Mouse (Mus musculus) limb, embryonic 14.5 days (tissue): ENCODE results near the gene BC025446. TPM values are rescaled to one million over a fixed set of nuclear protein-coding genes. Genes with fewer than 3 reads are reported as not detected.
"Not testable (repeated sequence)": the region's sequence is repeated elsewhere in the genome, so short reads cannot be mapped to it uniquely, and the experiment has no call there.

ENCODE experiments used
- ATAC-seq: fragments of 200-750 bp; cut with Nextera tagmentation; 2 replicates; pipeline ENCODE4 v1.8.0; 2017; ENCODE audit warnings: low read depth, moderate number of reproducible peaks, moderate TSS enrichment; ENCODE audit not compliant: low FRiP score
- DNase-seq: peaks from one replicate; pipeline ENCODE4 v3.0.0-alpha.2; 2015; ENCODE audit warnings: low spot score
- H3K27ac ChIP-seq: fragments of 300-500 bp; sonication (generic); replicated peaks from 2 replicates; pipeline ENCODE4 v1.5.1; 2014; ENCODE audit warnings: low read depth, mild to moderate bottlenecking, low read length, moderate library complexity, mixed read lengths
- H3K27me3 ChIP-seq: fragments of 300-500 bp; sonication (generic); 2 replicates; pipeline ENCODE4 v1.6.1; 2014; ENCODE audit warnings: low read length, mixed read lengths; ENCODE audit not compliant: control insufficient read depth, insufficient read depth
- H3K36me3 ChIP-seq: fragments of 300-500 bp; sonication (generic); 2 replicates; pipeline ENCODE4 v1.6.1; 2014; ENCODE audit warnings: mild to moderate bottlenecking, low read length, moderate library complexity, mixed read lengths; ENCODE audit not compliant: control insufficient read depth, insufficient read depth
- H3K4me1 ChIP-seq: fragments of 300-500 bp; sonication (generic); 2 replicates; pipeline ENCODE4 v1.6.1; 2014; ENCODE audit warnings: antibody characterized with exemption, low read length, mixed read lengths; ENCODE audit not compliant: control insufficient read depth, insufficient read depth
- H3K4me2 ChIP-seq: fragments of 300-500 bp; sonication (generic); replicated peaks from 2 replicates; pipeline ENCODE4 v1.6.1; 2014; ENCODE audit warnings: low read depth, mild to moderate bottlenecking, low read length, moderate library complexity; ENCODE audit not compliant: severe bottlenecking
- H3K4me3 ChIP-seq: fragments of 300-500 bp; sonication (generic); replicated peaks from 2 replicates; pipeline ENCODE4 v1.5.1; 2014; ENCODE audit warnings: low read length
- H3K9ac ChIP-seq: fragments of 300-500 bp; sonication (generic); 2 replicates; pipeline ENCODE4 v1.6.1; 2014; ENCODE audit warnings: mild to moderate bottlenecking, low read depth, low read length, moderate library complexity; ENCODE audit not compliant: severe bottlenecking
- H3K9me3 ChIP-seq: fragments of 300-500 bp; sonication (generic); 2 replicates; pipeline ENCODE4 v1.6.1; 2016; ENCODE audit warnings: low read length; ENCODE audit not compliant: control insufficient read depth
- POLR2A ChIP-seq: fragments of 200-500 bp; IDR thresholded peaks from 2 replicates; pipeline ENCODE4 v1.8.0; 2012; ENCODE audit warnings: inconsistent platforms, mild to moderate bottlenecking, moderate library complexity, borderline replicate concordance; ENCODE audit not compliant: insufficient read depth, insufficient read length; ENCODE audit errors: extremely low read depth
- WGBS: fragments of 180-500 bp; shearing (Covaris S2); extraction: QIAGEN DNeasy Blood & Tissue Kit; methylation state at CpG from one replicate; pipeline ENCODE4 v1.1.7; 2014; 5-methylcytosine and 5-hydroxymethylcytosine counted together
- polyA plus RNA-seq, 2 experiments: library from polyadenylated mRNA; depleted of rRNA in 1 of 2; stranded (reverse) in 1 of 2; unstranded in 1 of 2; fragments of >200 nt; fragmentation: Nextera tagmentation in 1 of 2; extraction: Ambion mirVana in 1 of 2; gene quantifications; 2 replicates each; pipeline versions ENCODE4 v1.2.1 to v1.2.3; 2012 to 2014

Gene BC025446
- polyA plus RNA-seq (2012; rRNA removed) (not detected in 2 replicates), polyA plus RNA-seq (2014; fragmentation: Nextera tagmentation; extraction: Ambion mirVana) (not detected in 2 replicates)

- no peaks in the 10 kb centered on the region for H3K4me1 ChIP-seq
- no peak within 1 kb of the TSS for H3K4me2 ChIP-seq
- no peaks in the 10 kb centered on the region for H3K36me3 ChIP-seq
- ATAC-seq (no peak), DNase-seq (no peak)
- no peak within 1 kb of the TSS for H3K9ac ChIP-seq
- no peak within 1 kb of the TSS for H3K27ac ChIP-seq
- WGBS, result 74% methylated on average over 7 of the region's 7 CpGs
- no peaks in the 10 kb centered on the region for H3K9me3 ChIP-seq
- TF ChIP-seq POLR2A, result no peak
- no peaks in the 10 kb centered on the region for H3K27me3 ChIP-seq
- H3K4me3 ChIP-seq, result no peak within 1 kb of the TSS
Measured at GRCm38 (mm10) chr15:75215778-75216691, at the start of gene BC025446. TSS of gene BC025446 (plus strand) at chr15:75216376.

- H3K4me1 ChIP-seq, result no peaks in the 10 kb centered on the region
- H3K36me3 ChIP-seq, result no peaks in the 10 kb centered on the region
- DNase-seq, result peak; percentile 11
- no peak for ATAC-seq
- 52% methylated on average over 1 of the region's 1 CpGs for whole genome bisulfite sequencing
- TF ChIP-seq POLR2A, result no peak
- no peak overlapping the region for H3K9ac ChIP-seq
- no peak overlapping the region for H3K27ac ChIP-seq
- H3K4me2 ChIP-seq, result no peak overlapping the region
- H3K27me3 ChIP-seq, result no peaks in the 10 kb centered on the region
- H3K9me3 ChIP-seq, result no peaks in the 10 kb centered on the region
- H3K4me3 ChIP-seq, result no peak overlapping the region
Measured at GRCm38 (mm10) chr15:75175506-75175905, 40.7 kb upstream of the BC025446 start.

- no peaks in the 10 kb centered on the region for H3K9me3 ChIP-seq
- ATAC-seq (no peak), DNase-seq (no peak)
- no peak overlapping the region for H3K27ac ChIP-seq
- H3K9ac ChIP-seq, result no peak overlapping the region
- no peaks in the 10 kb centered on the region for H3K4me1 ChIP-seq
- H3K36me3 ChIP-seq, result no peaks in the 10 kb centered on the region
- no peak for TF ChIP-seq POLR2A
- H3K27me3 ChIP-seq, result no peaks in the 10 kb centered on the region
- 35% methylated on average over 2 of the region's 2 CpGs for WGBS
- no peak overlapping the region for H3K4me3 ChIP-seq
- no peak overlapping the region for H3K4me2 ChIP-seq
Measured at GRCm38 (mm10) chr15:75186291-75186690, 29.9 kb upstream of the BC025446 start.

GRCm38 (mm10) chr15:75189116-75189515 is 27.1 kb upstream of the BC025446 start:
- ATAC-seq (no peak), DNase-seq (peak; percentile 3)
- Histone ChIP-seq H3K9ac (no peak overlapping the region), H3K4me2 (no peak overlapping the region), H3K4me1 (no peaks in the 10 kb centered on the region), H3K27me3 (no peaks in the 10 kb centered on the region), H3K27ac (no peak overlapping the region), H3K4me3 (no peak overlapping the region), H3K9me3 (no peaks in the 10 kb centered on the region), H3K36me3 (no peaks in the 10 kb centered on the region)
- whole genome bisulfite sequencing, result 58% methylated on average over 2 of the region's 2 CpGs
- TF ChIP-seq POLR2A, result no peak

GRCm38 (mm10) chr15:75190560-75190959 is 25.6 kb upstream of the BC025446 start:
- not testable (repeated sequence) for H3K36me3 ChIP-seq, H3K4me3 ChIP-seq, H3K9me3 ChIP-seq, H3K27ac ChIP-seq, DNase-seq, H3K9ac ChIP-seq, H3K4me2 ChIP-seq, ATAC-seq, H3K27me3 ChIP-seq, H3K4me1 ChIP-seq
- 0% methylated on average over 1 of the region's 3 CpGs for WGBS

- 71% methylated on average over 1 of the region's 1 CpGs for WGBS
Measured at GRCm38 (mm10) chr15:75216831-75217230, 655 bp downstream of the BC025446 start.

More at GRCm38 (mm10) chr15:75216831-75217230, 655 bp downstream of the BC025446 start:
- ATAC-seq (no peak), DNase-seq (no peak)
- Histone ChIP-seq H3K4me3 (no peak overlapping the region), H3K4me2 (no peak overlapping the region), H3K9ac (no peak overlapping the region), H3K4me1 (no peaks in the 10 kb centered on the region), H3K27ac (no peak overlapping the region), H3K9me3 (no peaks in the 10 kb centered on the region), H3K27me3 (no peaks in the 10 kb centered on the region), H3K36me3 (no peaks in the 10 kb centered on the region)
- TF ChIP-seq POLR2A, result no peak
